In genomic region chr11:5913936-5914335, GRCm38 (mm10) we compare ENCODE assay signal across 26 mouse cellular contexts. TPM values are rescaled to one million over a fixed set of nuclear protein-coding genes. Genes with fewer than 3 reads are reported as not detected.
DNase-seq lines count a peak whose midpoint lies in the region; ATAC-seq and TF ChIP-seq lines count a peak whose summit lies in the region.
"Had no signal": no experiment of that assay in that cellular context is flagged by ENCODE, and none has a peak within 500 bp of the region (broad histone marks: within the 10 kb centered on the region; RNA-seq: fewer than 3 reads in every experiment).

No protein-coding gene starts in this region.

- H3K27ac ChIP-seq in heart, embryonic 11.5 days (ENCODE audit: low read depth, low read length): no peak overlapping the region
- H3K27ac ChIP-seq in midbrain, postnatal 0 days (ENCODE audit: low read depth, low read length): no peak overlapping the region
- no peak overlapping the region for H3K27ac ChIP-seq in midbrain, embryonic 16.5 days (ENCODE audit: low read length)
- no peak overlapping the region for H3K27ac ChIP-seq in limb, embryonic 10.5 days
- H3K27ac ChIP-seq: embryonic facial prominence, embryonic 12.5 days; forebrain, embryonic 15.5 days; hindbrain, embryonic 10.5 days; macrophage; neural tube, embryonic 15.5 days had no signal

- DNase-seq in heart, adult 8-10 months (ENCODE audit: low spot score): no peak
- DNase-seq in midbrain, postnatal 0 days (ENCODE audit: low spot score): peak; percentile 42
- DNase-seq in limb, embryonic 10.5 days (ENCODE audit: low spot score): peak; percentile 23
- peak; percentile 77 for DNase-seq in retina, postnatal 1 day
- DNase-seq in urinary bladder, adult 18-20 months (ENCODE audit: low spot score in 2 of 2): no peak
- DNase-seq: adrenal gland, adult 2 months; cerebellum, adult 11 months; heart, postnatal 10 days; kidney, postnatal 4 days; thymus, adult 2 months; thymus, postnatal 4 days had no signal

- whole genome bisulfite sequencing in heart, embryonic 11.5 days (ENCODE audit: insufficient replicate concordance): 81% methylated on average over 4 of the region's 4 CpGs
- 74% methylated on average over 4 of the region's 4 CpGs for WGBS in midbrain, postnatal 0 days
- WGBS in midbrain, embryonic 16.5 days: 79% methylated on average over 4 of the region's 4 CpGs
- WGBS in limb, embryonic 10.5 days: 81% methylated on average over 4 of the region's 4 CpGs

- H3K4me1 ChIP-seq in heart, embryonic 11.5 days (ENCODE audit: control insufficient read depth, insufficient read depth, low read length): no peaks in the 10 kb centered on the region; the same call in 1 of the 2 replicates
- H3K4me1 ChIP-seq in midbrain, postnatal 0 days (ENCODE audit: insufficient read depth, low read length): no peaks in the 10 kb centered on the region
- no peaks in the 10 kb centered on the region for H3K4me1 ChIP-seq in midbrain, embryonic 16.5 days (ENCODE audit: control insufficient read depth, insufficient read depth, low read length)
- H3K4me1 ChIP-seq in limb, embryonic 10.5 days: peaks cover 4% of the 10 kb centered on the region; the same call in 1 of the 2 replicates
- H3K4me1 ChIP-seq: embryonic facial prominence, embryonic 12.5 days; forebrain, embryonic 15.5 days had no signal

- H3K36me3 ChIP-seq in heart, embryonic 11.5 days (ENCODE audit: control insufficient read depth, insufficient read depth, low read length): no peaks in the 10 kb centered on the region
- H3K36me3 ChIP-seq in midbrain, postnatal 0 days (ENCODE audit: insufficient read depth, low read length): no peaks in the 10 kb centered on the region
- no peaks in the 10 kb centered on the region for H3K36me3 ChIP-seq in midbrain, embryonic 16.5 days (ENCODE audit: control insufficient read depth, insufficient read depth, low read length)
- H3K36me3 ChIP-seq in limb, embryonic 10.5 days: no peaks in the 10 kb centered on the region
- H3K36me3 ChIP-seq: embryonic facial prominence, embryonic 12.5 days; forebrain, embryonic 15.5 days; heart, embryonic 12.5 days; hindbrain, embryonic 10.5 days; neural tube, embryonic 15.5 days had no signal

- ATAC-seq in heart, embryonic 11.5 days (replicated peaks; ENCODE audit: insufficient number of reproducible peaks, low FRiP score, low TSS enrichment): no peak
- no peak for ATAC-seq in midbrain, postnatal 0 days (ENCODE audit: low FRiP score)
- ATAC-seq in midbrain, embryonic 16.5 days: no peak
- ATAC-seq: forebrain, embryonic 15.5 days; intestine, postnatal 0 days; lung, postnatal 0 days had no signal

- H3K9me3 ChIP-seq in heart, embryonic 11.5 days (replicated peaks; ENCODE audit: control insufficient read depth, low read length): no peaks in the 10 kb centered on the region
- no peaks in the 10 kb centered on the region for H3K9me3 ChIP-seq in midbrain, postnatal 0 days (ENCODE audit: low read length)
- no peaks in the 10 kb centered on the region for H3K9me3 ChIP-seq in midbrain, embryonic 16.5 days (replicated peaks; ENCODE audit: control insufficient read depth, low read length, poor library complexity, severe bottlenecking)
- H3K9me3 ChIP-seq in limb, embryonic 10.5 days (replicated peaks): no peaks in the 10 kb centered on the region
- H3K9me3 ChIP-seq: embryonic facial prominence, embryonic 12.5 days; forebrain, embryonic 15.5 days; heart, embryonic 12.5 days; hindbrain, embryonic 10.5 days; neural tube, embryonic 15.5 days had no signal

- H3K4me2 ChIP-seq in heart, embryonic 11.5 days: no peak overlapping the region
- no peak overlapping the region for H3K4me2 ChIP-seq in midbrain, postnatal 0 days (ENCODE audit: low read depth, low read length, poor library complexity, severe bottlenecking)
- no peak overlapping the region for H3K4me2 ChIP-seq in midbrain, embryonic 16.5 days (ENCODE audit: low read length)
- H3K4me2 ChIP-seq: embryonic facial prominence, embryonic 12.5 days; forebrain, embryonic 15.5 days; heart, embryonic 12.5 days; neural tube, embryonic 15.5 days had no signal

- H3K4me3 ChIP-seq in heart, embryonic 11.5 days (ENCODE audit: low read depth, low read length): no peak overlapping the region
- no peak overlapping the region for H3K4me3 ChIP-seq in midbrain, postnatal 0 days (ENCODE audit: low read depth, low read length)
- H3K4me3 ChIP-seq in midbrain, embryonic 16.5 days (ENCODE audit: low read depth, low read length): no peak overlapping the region
- H3K4me3 ChIP-seq in limb, embryonic 10.5 days: no peak overlapping the region
- H3K4me3 ChIP-seq: embryonic facial prominence, embryonic 12.5 days; forebrain, embryonic 15.5 days; heart, embryonic 12.5 days; hindbrain, embryonic 10.5 days; neural tube, embryonic 15.5 days had no signal

- TF ChIP-seq CTCF in midbrain, postnatal 0 days (IDR thresholded peaks at IDR 0.05): no peak

- no peaks in the 10 kb centered on the region for H3K27me3 ChIP-seq in heart, embryonic 11.5 days (ENCODE audit: control insufficient read depth, insufficient read depth, low read length)
- H3K27me3 ChIP-seq in midbrain, postnatal 0 days (ENCODE audit: insufficient read depth, low read length): no peaks in the 10 kb centered on the region
- no peaks in the 10 kb centered on the region for H3K27me3 ChIP-seq in midbrain, embryonic 16.5 days (ENCODE audit: control insufficient read depth, insufficient read depth, low read depth, low read length)
- peaks cover 14% of the 10 kb centered on the region; the same call in 1 of the 2 replicates for H3K27me3 ChIP-seq in limb, embryonic 10.5 days (ENCODE audit: low read depth, poor library complexity, severe bottlenecking)
- H3K27me3 ChIP-seq: embryonic facial prominence, embryonic 12.5 days; forebrain, embryonic 15.5 days; heart, embryonic 12.5 days; neural tube, embryonic 15.5 days had no signal

- H3K9ac ChIP-seq in heart, embryonic 11.5 days (ENCODE audit: low read depth, low read length): 0 out of 2 replicates have a peak overlapping the region, but pooled peaks have one; percentile 11
- H3K9ac ChIP-seq in midbrain, postnatal 0 days (replicated peaks; ENCODE audit: low read length, poor library complexity, severe bottlenecking): no peak overlapping the region
- H3K9ac ChIP-seq in midbrain, embryonic 16.5 days (ENCODE audit: low read depth, low read length): no peak overlapping the region
- H3K9ac ChIP-seq: embryonic facial prominence, embryonic 12.5 days; forebrain, embryonic 15.5 days; heart, embryonic 12.5 days; neural tube, embryonic 15.5 days had no signal

RNA-seq across cellular contexts. Expression of gene Myl7, which starts 15.4 kb away (rescaled TPM):
- 7,501 and 8,192 TPM in 2 replicates for polyA plus RNA-seq in heart, embryonic 11.5 days (2014; fragmentation: Nextera tagmentation; extraction: Ambion mirVana)
- total RNA-seq in heart, adult 8-10 months (2022): 100 to 1,000 TPM; 455 to 787 (median 725) TPM
- total RNA-seq in midbrain, postnatal 0 days (2014; rRNA removed): not detected in 2 replicates
- 0.31 TPM in 1 of 2 replicates, not detected in the other for polyA plus RNA-seq in midbrain, postnatal 0 days (2015; fragmentation: Nextera tagmentation; extraction: Ambion mirVana)
- polyA plus RNA-seq in midbrain, embryonic 16.5 days (2015; fragmentation: Nextera tagmentation; extraction: Ambion mirVana): not detected in 2 replicates
- polyA plus RNA-seq in limb, embryonic 10.5 days (2016; fragmentation: Nextera tagmentation; extraction: Ambion mirVana): 6.8 and 8.0 TPM in 2 replicates
- total RNA-seq: adrenal gland, adult 2 months; common myeloid progenitor, adult 5-6 weeks; gastrocnemius, postnatal 4 days; left cerebral cortex, postnatal 14 days; MEL had no signal
- polyA plus RNA-seq: C2C12, macrophage had no signal

RNA-seq across cellular contexts. Expression of gene Pold2, which starts 35.8 kb away (rescaled TPM):
- 86.8 and 95.2 TPM in 2 replicates for polyA plus RNA-seq in heart, embryonic 11.5 days (2014; fragmentation: Nextera tagmentation; extraction: Ambion mirVana)
- 10 to 100 TPM; 33.1 to 50.4 (median 39.8) TPM for total RNA-seq in heart, adult 8-10 months (2022)
- total RNA-seq in midbrain, postnatal 0 days (2014; rRNA removed): 21.3 and 30.3 TPM in 2 replicates
- polyA plus RNA-seq in midbrain, postnatal 0 days (2015; fragmentation: Nextera tagmentation; extraction: Ambion mirVana): 41.1 and 47.7 TPM in 2 replicates
- 54.0 and 57.4 TPM in 2 replicates for polyA plus RNA-seq in midbrain, embryonic 16.5 days (2015; fragmentation: Nextera tagmentation; extraction: Ambion mirVana)
- polyA plus RNA-seq in limb, embryonic 10.5 days (2016; fragmentation: Nextera tagmentation; extraction: Ambion mirVana): 165 and 175 TPM in 2 replicates

RNA-seq across cellular contexts. Expression of gene Gck, which starts 35.9 kb away (rescaled TPM):
- 2.0 and 2.6 TPM in 2 replicates for polyA plus RNA-seq in heart, embryonic 11.5 days (2014; fragmentation: Nextera tagmentation; extraction: Ambion mirVana)
- total RNA-seq in heart, adult 8-10 months (2022): 10 to 100 TPM; 15.2 to 30.8 (median 18.1) TPM
- total RNA-seq in midbrain, postnatal 0 days (2014; rRNA removed): 7.6 and 7.7 TPM in 2 replicates
- polyA plus RNA-seq in midbrain, postnatal 0 days (2015; fragmentation: Nextera tagmentation; extraction: Ambion mirVana): 13.2 and 14.1 TPM in 2 replicates
- polyA plus RNA-seq in midbrain, embryonic 16.5 days (2015; fragmentation: Nextera tagmentation; extraction: Ambion mirVana): 10.5 and 11.8 TPM in 2 replicates
- polyA plus RNA-seq in limb, embryonic 10.5 days (2016; fragmentation: Nextera tagmentation; extraction: Ambion mirVana): 0.55 and 1.3 TPM in 2 replicates
- total RNA-seq: common myeloid progenitor, adult 5-6 weeks; gastrocnemius, postnatal 4 days; MEL had no signal
- polyA plus RNA-seq: C2C12, macrophage had no signal

RNA-seq across cellular contexts. Expression of gene Ykt6, which starts 41.6 kb away (rescaled TPM):
- polyA plus RNA-seq in heart, embryonic 11.5 days (2014; fragmentation: Nextera tagmentation; extraction: Ambion mirVana): 19.3 and 25.4 TPM in 2 replicates
- 10 to 100 TPM; 54.8 to 67.3 (median 62.1) TPM for total RNA-seq in heart, adult 8-10 months (2022)
- total RNA-seq in midbrain, postnatal 0 days (2014; rRNA removed): 148 and 151 TPM in 2 replicates
- polyA plus RNA-seq in midbrain, postnatal 0 days (2015; fragmentation: Nextera tagmentation; extraction: Ambion mirVana): 87.0 and 89.0 TPM in 2 replicates
- 108 TPM in 2 replicates for polyA plus RNA-seq in midbrain, embryonic 16.5 days (2015; fragmentation: Nextera tagmentation; extraction: Ambion mirVana)
- 55.5 and 65.5 TPM in 2 replicates for polyA plus RNA-seq in limb, embryonic 10.5 days (2016; fragmentation: Nextera tagmentation; extraction: Ambion mirVana)

RNA-seq across cellular contexts. Expression of gene Aebp1, which starts 52.2 kb away (rescaled TPM):
- polyA plus RNA-seq in heart, embryonic 11.5 days (2014; fragmentation: Nextera tagmentation; extraction: Ambion mirVana): 21.4 and 27.7 TPM in 2 replicates
- 10 to 100 TPM; 14.9 to 28.0 (median 19.4) TPM for total RNA-seq in heart, adult 8-10 months (2022)
- total RNA-seq in midbrain, postnatal 0 days (2014; rRNA removed): 19.8 and 29.7 TPM in 2 replicates
- 25.8 and 28.9 TPM in 2 replicates for polyA plus RNA-seq in midbrain, postnatal 0 days (2015; fragmentation: Nextera tagmentation; extraction: Ambion mirVana)
- polyA plus RNA-seq in midbrain, embryonic 16.5 days (2015; fragmentation: Nextera tagmentation; extraction: Ambion mirVana): 15.6 and 16.4 TPM in 2 replicates
- 8.2 TPM in 2 replicates for polyA plus RNA-seq in limb, embryonic 10.5 days (2016; fragmentation: Nextera tagmentation; extraction: Ambion mirVana)
- total RNA-seq: common myeloid progenitor, adult 5-6 weeks; MEL had no signal

Comparison
In these comparisons a context has a peak if more than half of its experiments do, and no peak if none do; other contexts are left out.
1. DNase-seq: peak in midbrain, postnatal 0 days (single experiment), limb, embryonic 10.5 days (single experiment) and retina, postnatal 1 day (single experiment); none in heart, adult 8-10 months (single experiment) and urinary bladder, adult 18-20 months (0 of 2).
2. RNA of gene Myl7, which starts 15.4 kb away (polyA plus RNA-seq): 7,501 to 8,192 TPM in heart, embryonic 11.5 days; 6.8 to 8.0 TPM in limb, embryonic 10.5 days, not detected in midbrain, embryonic 16.5 days and 0.31 TPM in midbrain, postnatal 0 days; every median in the first group is over 100 times any median in the second.